Mouse (Mus musculus) liver, embryonic 14.5 days (tissue): ENCODE results near the gene Baz2b.

Experiments used
- CTCF ChIP-seq: IDR thresholded peaks from 2 replicates; pipeline ENCODE4 v1.5.1; 2016; ENCODE audit warnings: antibody characterized with exemption, low read depth, control low read depth
- EP300 ChIP-seq: IDR thresholded peaks from 2 replicates; pipeline ENCODE4 v1.6.1; 2016; ENCODE audit warnings: antibody characterized with exemption, low read depth

DNA sequence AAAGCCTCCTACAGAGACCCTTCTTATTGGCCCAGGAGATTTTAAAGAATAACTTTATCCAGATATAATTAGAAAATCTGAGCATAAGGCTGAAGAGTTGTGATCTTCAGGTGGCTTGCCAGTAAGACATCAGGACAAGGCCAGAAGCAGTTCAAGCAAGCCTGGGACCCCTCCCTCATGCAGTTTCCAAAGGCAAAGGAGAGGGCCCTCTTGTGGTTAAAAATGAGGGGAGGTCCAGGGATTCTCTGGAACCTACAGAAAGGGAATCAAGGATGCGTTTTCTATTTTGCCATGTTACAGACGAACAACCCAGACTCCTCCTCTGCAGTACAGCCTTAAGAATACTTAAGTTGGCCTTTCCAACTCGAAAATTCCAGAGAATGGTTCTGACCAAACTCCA is 62.2 kb downstream of the Baz2b start:
- TF ChIP-seq CTCF (peak; percentile 32; the same call in 1 of the 2 replicates), EP300 (no peak)
